Mouse (Mus musculus): ENCODE measurements around the gene Medag. TPM values are rescaled to one million over a fixed set of nuclear protein-coding genes. Genes with fewer than 3 reads are reported as not detected.

Medag gene
- polyA plus RNA-seq, 1 experiment from 2014 or later = 0.75 TPM

DNA sequence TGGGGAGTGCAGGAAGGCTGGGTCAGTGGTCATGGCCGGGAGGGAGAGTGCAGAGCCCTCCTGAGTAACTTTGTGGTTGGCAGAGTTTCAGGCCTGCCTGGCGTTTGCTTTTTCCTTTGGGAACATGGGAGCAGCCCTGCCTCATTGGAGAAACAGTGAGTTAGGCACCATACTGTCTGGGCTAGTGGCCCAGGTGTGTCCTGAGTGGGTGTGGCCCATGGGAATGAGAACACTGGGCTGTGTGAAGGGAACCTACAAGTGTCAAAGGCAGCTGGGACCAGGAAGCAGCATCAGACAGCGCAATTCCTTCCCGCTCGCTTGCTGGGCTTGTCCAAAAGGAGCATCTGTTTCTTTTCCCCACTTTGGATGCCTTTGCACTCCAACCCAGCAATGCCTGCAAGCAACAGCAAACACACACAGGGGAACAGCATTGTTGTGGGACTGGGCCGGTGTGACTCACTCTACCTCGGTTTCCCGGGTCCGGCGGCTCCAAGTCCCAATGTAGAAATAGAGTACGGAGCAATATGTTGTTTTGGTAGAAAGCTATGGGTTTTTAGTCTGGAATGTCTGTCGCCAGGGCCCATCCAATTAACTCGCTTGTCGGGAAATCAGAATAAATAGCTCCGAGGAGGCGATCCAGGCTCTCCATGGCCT, 32.3 kb upstream of the Medag start:
- DNase-seq (ENCODE audit: low spot score) = no peak
- Histone ChIP-seq H3K27me3 (replicated peaks; ENCODE audit: control insufficient read depth, insufficient read depth, low read length) (no peaks in the 10 kb centered on the region), H3K4me1 (replicated peaks; ENCODE audit: control insufficient read depth, insufficient read depth, low read length) (peaks cover 7% of the 10 kb centered on the region; the same call in 1 of the 2 replicates), H3K9me3 (ENCODE audit: control insufficient read depth, low read length) (no peaks in the 10 kb centered on the region; the same call in 1 of the 2 replicates), H3K27ac (ENCODE audit: low read depth, low read length) (no peak overlapping the region), H3K36me3 (ENCODE audit: control insufficient read depth, insufficient read depth, low read length) (no peaks in the 10 kb centered on the region), H3K4me2 (no peak overlapping the region), H3K4me3 (ENCODE audit: low read depth, low read length) (no peak overlapping the region), H3K9ac (ENCODE audit: low read depth, low read length) (no peak overlapping the region)
- no peak for ATAC-seq (replicated peaks; ENCODE audit: low FRiP score)
- WGBS = 82% methylated on average over 16 of the region's 16 CpGs

DNA sequence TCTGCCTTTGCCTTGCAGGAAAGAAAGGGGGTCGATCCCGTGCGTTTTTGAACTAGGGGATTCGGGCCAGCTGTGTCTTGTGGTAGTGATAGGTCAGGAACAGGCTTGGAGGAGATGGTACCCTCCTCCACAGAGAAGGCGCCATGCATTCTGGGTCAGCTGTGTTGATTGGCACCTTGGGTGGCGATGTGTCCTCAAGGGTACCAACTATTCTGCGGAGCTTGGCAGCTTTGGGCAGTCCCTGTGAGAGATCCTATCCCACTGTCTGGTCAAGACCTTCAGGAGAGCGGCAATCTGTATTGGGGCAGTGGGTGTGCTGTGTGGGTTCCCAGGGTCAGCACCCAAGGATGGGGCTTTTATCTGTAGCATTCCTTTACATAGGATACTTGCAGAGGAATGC, 31.7 kb upstream of the Medag start:
- H3K36me3 ChIP-seq (ENCODE audit: control insufficient read depth, insufficient read depth, low read length) = no peaks in the 10 kb centered on the region
- H3K4me2 ChIP-seq = no peak overlapping the region
- H3K27me3 ChIP-seq (replicated peaks; ENCODE audit: control insufficient read depth, insufficient read depth, low read length) = no peaks in the 10 kb centered on the region
- no peak overlapping the region for H3K4me3 ChIP-seq (ENCODE audit: low read depth, low read length)
- H3K4me1 ChIP-seq (replicated peaks; ENCODE audit: control insufficient read depth, insufficient read depth, low read length) = peaks cover 7% of the 10 kb centered on the region; the same call in 1 of the 2 replicates
- H3K27ac ChIP-seq (ENCODE audit: low read depth, low read length) = no peak overlapping the region
- no peak overlapping the region for H3K9ac ChIP-seq (ENCODE audit: low read depth, low read length)
- WGBS = 87% methylated on average over 8 of the region's 8 CpGs
- DNase-seq (ENCODE audit: low spot score) = no peak
- ATAC-seq (replicated peaks; ENCODE audit: low FRiP score) = no peak
- no peaks in the 10 kb centered on the region for H3K9me3 ChIP-seq (ENCODE audit: control insufficient read depth, low read length)

DNA sequence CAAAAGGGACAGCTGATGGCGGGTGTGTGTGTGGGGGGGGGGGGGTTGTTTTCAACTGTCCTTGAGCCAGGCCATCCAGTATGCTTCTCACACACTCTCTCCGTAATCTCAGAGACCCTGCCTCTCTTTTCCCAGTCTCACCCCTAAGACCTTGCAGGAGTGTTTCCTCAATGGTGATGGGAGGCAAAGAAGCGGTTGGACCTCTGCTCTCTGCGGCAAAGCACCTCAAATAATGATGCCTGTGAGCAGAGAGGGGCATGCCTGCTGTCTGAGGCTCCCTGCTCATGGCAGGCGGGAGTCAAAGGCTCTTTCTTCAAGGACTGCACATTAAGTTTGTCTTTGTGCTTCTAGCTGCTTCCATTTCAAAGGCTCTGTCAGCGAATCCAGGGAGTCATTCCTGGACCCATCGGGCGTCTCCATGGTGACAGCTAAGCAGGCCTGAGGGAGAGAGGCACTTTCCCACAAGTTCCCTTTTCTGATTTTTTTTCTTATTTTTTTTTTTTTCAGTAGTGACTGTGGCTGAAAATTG, 31.1 kb upstream of the Medag start:
- H3K27ac ChIP-seq (ENCODE audit: low read depth, low read length) = no peak overlapping the region
- DNase-seq (ENCODE audit: low spot score) = no peak
- no peaks in the 10 kb centered on the region for H3K36me3 ChIP-seq (ENCODE audit: control insufficient read depth, insufficient read depth, low read length)
- no peak overlapping the region for H3K4me3 ChIP-seq (ENCODE audit: low read depth, low read length)
- H3K9ac ChIP-seq (ENCODE audit: low read depth, low read length) = no peak overlapping the region
- WGBS = 57% methylated on average over 8 of the region's 8 CpGs
- no peak for ATAC-seq (replicated peaks; ENCODE audit: low FRiP score)
- H3K4me2 ChIP-seq = no peak overlapping the region
- H3K9me3 ChIP-seq (ENCODE audit: control insufficient read depth, low read length) = no peaks in the 10 kb centered on the region
- H3K4me1 ChIP-seq (replicated peaks; ENCODE audit: control insufficient read depth, insufficient read depth, low read length) = peaks cover 7% of the 10 kb centered on the region; the same call in 1 of the 2 replicates
- H3K27me3 ChIP-seq (replicated peaks; ENCODE audit: control insufficient read depth, insufficient read depth, low read length) = no peaks in the 10 kb centered on the region

DNA sequence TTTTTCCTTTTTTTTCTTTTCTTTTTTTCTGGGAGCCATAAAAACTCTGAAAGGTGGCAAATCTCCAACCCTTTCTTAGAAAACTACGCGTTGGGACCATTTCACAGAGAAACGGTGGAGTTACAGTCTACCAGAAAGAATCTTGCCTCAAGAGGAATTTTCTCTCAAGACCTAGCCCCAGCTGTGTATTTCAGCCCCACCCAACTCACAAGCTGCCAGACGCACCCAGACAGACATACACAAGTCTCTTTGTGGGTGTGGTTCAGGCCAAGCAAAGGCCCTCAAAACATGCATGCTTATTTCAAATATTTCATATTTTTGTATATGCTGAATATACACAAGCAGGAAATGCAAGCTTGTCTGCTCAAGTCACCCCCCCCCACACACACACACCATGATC, 29.6 kb upstream of the Medag start:
- H3K27ac ChIP-seq (ENCODE audit: low read depth, low read length) = no peak overlapping the region
- no peak overlapping the region for H3K9ac ChIP-seq (ENCODE audit: low read depth, low read length)
- peaks cover 4% of the 10 kb centered on the region; the same call in 1 of the 2 replicates for H3K4me1 ChIP-seq (replicated peaks; ENCODE audit: control insufficient read depth, insufficient read depth, low read length)
- DNase-seq (ENCODE audit: low spot score) (no peak), ATAC-seq (replicated peaks; ENCODE audit: low FRiP score) (no peak)
- H3K4me3 ChIP-seq (ENCODE audit: low read depth, low read length) = no peak overlapping the region
- H3K9me3 ChIP-seq (ENCODE audit: control insufficient read depth, low read length) = no peaks in the 10 kb centered on the region
- WGBS = 76% methylated on average over 4 of the region's 4 CpGs
- H3K27me3 ChIP-seq (replicated peaks; ENCODE audit: control insufficient read depth, insufficient read depth, low read length) = no peaks in the 10 kb centered on the region
- no peaks in the 10 kb centered on the region for H3K36me3 ChIP-seq (ENCODE audit: control insufficient read depth, insufficient read depth, low read length)
- H3K4me2 ChIP-seq = no peak overlapping the region

DNA sequence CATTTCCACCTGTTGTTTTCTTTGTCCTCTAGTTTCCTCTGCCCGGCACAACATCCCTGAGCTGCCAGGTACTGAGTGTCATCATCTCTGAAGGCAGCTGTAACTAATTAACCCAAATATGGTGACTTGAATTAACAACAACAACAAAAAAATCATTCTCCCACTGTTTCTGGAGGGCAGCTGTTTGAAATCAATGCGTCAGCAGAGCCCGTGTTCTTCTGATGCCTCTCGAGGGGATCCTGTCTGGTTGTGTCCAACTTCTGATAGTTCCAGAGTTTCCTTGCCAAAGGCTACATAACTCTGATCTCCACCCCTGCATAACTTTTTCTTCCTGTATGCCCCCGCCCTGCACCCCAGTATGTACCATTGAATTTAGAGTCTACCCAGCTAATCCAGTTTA, 28.9 kb upstream of the Medag start:
- no peak overlapping the region for H3K9ac ChIP-seq (ENCODE audit: low read depth, low read length)
- no peaks in the 10 kb centered on the region; the same call in 1 of the 2 replicates for H3K4me1 ChIP-seq (replicated peaks; ENCODE audit: control insufficient read depth, insufficient read depth, low read length)
- 84% methylated on average over 5 of the region's 5 CpGs for WGBS
- H3K27ac ChIP-seq (ENCODE audit: low read depth, low read length) = no peak overlapping the region
- ATAC-seq (replicated peaks; ENCODE audit: low FRiP score) = no peak
- no peaks in the 10 kb centered on the region for H3K9me3 ChIP-seq (ENCODE audit: control insufficient read depth, low read length)
- H3K36me3 ChIP-seq (ENCODE audit: control insufficient read depth, insufficient read depth, low read length) = no peaks in the 10 kb centered on the region
- no peak overlapping the region for H3K4me3 ChIP-seq (ENCODE audit: low read depth, low read length)
- no peaks in the 10 kb centered on the region for H3K27me3 ChIP-seq (replicated peaks; ENCODE audit: control insufficient read depth, insufficient read depth, low read length)
- H3K4me2 ChIP-seq = no peak overlapping the region
- DNase-seq (ENCODE audit: low spot score) = no peak

DNA sequence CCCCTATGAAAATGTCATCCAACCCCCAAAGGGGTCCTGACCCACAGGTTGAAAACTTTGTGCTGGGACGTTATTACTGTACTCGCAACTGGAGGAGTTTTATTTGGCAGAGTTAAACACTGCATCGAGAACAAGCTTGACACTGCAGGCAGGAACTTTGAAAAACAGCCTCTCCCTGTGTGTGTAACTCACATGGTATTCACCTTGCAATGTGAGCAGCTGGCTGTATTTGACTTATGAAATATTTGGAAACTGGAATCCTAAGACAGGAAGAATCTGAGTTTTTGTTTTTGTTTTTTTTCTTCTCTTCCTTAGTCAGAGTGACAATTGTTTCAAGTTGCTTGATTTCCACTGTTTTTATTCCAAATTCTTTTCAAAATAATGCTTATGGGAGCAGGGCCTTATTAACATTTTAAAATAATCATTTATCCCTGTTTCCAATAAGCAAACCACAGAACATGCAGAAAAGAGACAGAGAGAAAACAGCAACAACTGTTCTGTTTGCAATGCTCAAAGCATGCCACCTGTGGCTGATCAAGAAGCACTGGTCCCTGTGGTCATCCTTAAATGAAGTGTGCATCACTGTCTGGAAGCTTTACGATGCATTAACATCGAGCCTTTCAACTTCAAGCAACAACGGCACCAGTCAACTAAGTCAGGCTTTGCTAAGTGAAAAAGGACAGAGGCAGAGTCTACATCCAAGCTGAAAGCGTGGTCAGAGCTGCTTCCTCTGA, 26.2 kb upstream of the Medag start:
- H3K9ac ChIP-seq (ENCODE audit: low read depth, low read length) = no peak overlapping the region
- WGBS = 77% methylated on average over 7 of the region's 7 CpGs

DNA sequence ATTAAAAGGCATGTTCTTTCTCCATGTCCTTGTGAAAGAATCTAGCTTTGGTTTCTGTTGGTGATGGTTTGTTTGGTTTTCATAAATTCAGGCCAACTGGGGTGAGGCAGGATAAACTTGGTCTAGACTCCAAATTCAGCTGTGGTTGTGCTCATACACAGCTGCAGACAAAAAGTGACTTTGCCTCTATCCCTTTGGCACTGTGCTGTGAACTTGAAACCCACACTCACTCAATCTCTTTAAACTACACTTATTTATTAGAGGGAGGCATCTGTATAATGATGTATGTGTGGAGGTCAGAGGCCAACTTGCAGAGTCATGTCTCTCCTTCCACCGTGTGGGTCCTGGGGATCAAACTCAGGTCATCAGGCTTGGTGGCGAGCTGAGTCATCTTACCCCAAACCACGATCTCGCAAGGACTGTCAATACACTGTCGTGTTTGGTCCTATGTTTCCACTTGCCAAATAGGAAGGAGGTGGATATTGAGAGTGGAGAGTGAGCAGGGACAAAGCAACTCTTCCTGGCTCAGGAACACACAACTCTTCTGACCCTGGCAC, 25.2 kb upstream of the Medag start:
- ATAC-seq (replicated peaks; ENCODE audit: low FRiP score) = no peak
- Histone ChIP-seq H3K27me3 (replicated peaks; ENCODE audit: control insufficient read depth, insufficient read depth, low read length) (no peaks in the 10 kb centered on the region), H3K9ac (ENCODE audit: low read depth, low read length) (no peak overlapping the region), H3K4me2 (no peak overlapping the region), H3K36me3 (ENCODE audit: control insufficient read depth, insufficient read depth, low read length) (no peaks in the 10 kb centered on the region), H3K4me1 (replicated peaks; ENCODE audit: control insufficient read depth, insufficient read depth, low read length) (peaks cover 2% of the 10 kb centered on the region; the same call in 1 of the 2 replicates), H3K4me3 (ENCODE audit: low read depth, low read length) (no peak overlapping the region), H3K27ac (ENCODE audit: low read depth, low read length) (no peak overlapping the region), H3K9me3 (ENCODE audit: control insufficient read depth, low read length) (no peaks in the 10 kb centered on the region)
- 35% methylated on average over 5 of the region's 5 CpGs for WGBS
- no peak for DNase-seq (ENCODE audit: low spot score)

More for the DNA sequence above, 26.2 kb upstream of the Medag start:
- Histone ChIP-seq H3K36me3 (ENCODE audit: control insufficient read depth, insufficient read depth, low read length) (no peaks in the 10 kb centered on the region), H3K4me3 (ENCODE audit: low read depth, low read length) (no peak overlapping the region), H3K4me2 (no peak overlapping the region), H3K27ac (ENCODE audit: low read depth, low read length) (no peak overlapping the region), H3K4me1 (replicated peaks; ENCODE audit: control insufficient read depth, insufficient read depth, low read length) (no peaks in the 10 kb centered on the region; the same call in 1 of the 2 replicates), H3K9me3 (ENCODE audit: control insufficient read depth, low read length) (no peaks in the 10 kb centered on the region), H3K27me3 (replicated peaks; ENCODE audit: control insufficient read depth, insufficient read depth, low read length) (no peaks in the 10 kb centered on the region)
- DNase-seq (ENCODE audit: low spot score) = no peak
- ATAC-seq (replicated peaks; ENCODE audit: low FRiP score) = no peak

DNA sequence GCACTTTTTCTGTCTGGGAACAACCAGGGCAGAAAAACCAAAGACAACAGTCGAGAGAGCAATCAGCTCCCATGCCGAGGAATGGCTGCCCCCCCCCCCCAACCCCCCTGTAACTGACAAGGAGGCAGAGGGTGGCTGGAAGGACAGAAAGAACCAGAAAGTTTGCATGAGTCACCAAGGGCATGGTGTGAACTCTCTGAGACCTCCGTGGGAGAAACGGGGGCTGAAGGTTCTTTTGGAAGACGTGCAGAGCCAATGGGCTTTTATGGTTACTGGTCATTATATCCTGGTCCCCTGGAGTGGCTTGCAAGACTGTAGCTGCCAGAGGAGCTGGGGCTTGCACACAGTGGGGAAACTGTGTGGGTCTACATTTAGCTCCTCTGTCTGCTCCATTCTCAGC, 22.6 kb upstream of the Medag start:
- Histone ChIP-seq H3K27me3 (replicated peaks; ENCODE audit: control insufficient read depth, insufficient read depth, low read length) (no peaks in the 10 kb centered on the region), H3K4me3 (ENCODE audit: low read depth, low read length) (no peak overlapping the region), H3K27ac (ENCODE audit: low read depth, low read length) (no peak overlapping the region), H3K4me1 (replicated peaks; ENCODE audit: control insufficient read depth, insufficient read depth, low read length) (peaks cover 11% of the 10 kb centered on the region), H3K36me3 (ENCODE audit: control insufficient read depth, insufficient read depth, low read length) (no peaks in the 10 kb centered on the region), H3K9me3 (ENCODE audit: control insufficient read depth, low read length) (no peaks in the 10 kb centered on the region), H3K9ac (ENCODE audit: low read depth, low read length) (no peak overlapping the region), H3K4me2 (no peak overlapping the region)
- DNase-seq (ENCODE audit: low spot score) = no peak
- no peak for ATAC-seq (replicated peaks; ENCODE audit: low FRiP score)
- WGBS = 75% methylated on average over 5 of the region's 5 CpGs
